Mouse (Mus musculus): ENCODE data around the gene Eras. TPM values are rescaled to one million over a fixed set of nuclear protein-coding genes. Genes with fewer than 3 reads are reported as not detected.
"Not testable (repeated sequence)": the region's sequence is repeated elsewhere in the genome, so short reads cannot be mapped to it uniquely, and the experiment has no call there.

The Eras gene
- polyA plus RNA-seq, 1 experiment from 2014 or later, result not detected

DNA sequence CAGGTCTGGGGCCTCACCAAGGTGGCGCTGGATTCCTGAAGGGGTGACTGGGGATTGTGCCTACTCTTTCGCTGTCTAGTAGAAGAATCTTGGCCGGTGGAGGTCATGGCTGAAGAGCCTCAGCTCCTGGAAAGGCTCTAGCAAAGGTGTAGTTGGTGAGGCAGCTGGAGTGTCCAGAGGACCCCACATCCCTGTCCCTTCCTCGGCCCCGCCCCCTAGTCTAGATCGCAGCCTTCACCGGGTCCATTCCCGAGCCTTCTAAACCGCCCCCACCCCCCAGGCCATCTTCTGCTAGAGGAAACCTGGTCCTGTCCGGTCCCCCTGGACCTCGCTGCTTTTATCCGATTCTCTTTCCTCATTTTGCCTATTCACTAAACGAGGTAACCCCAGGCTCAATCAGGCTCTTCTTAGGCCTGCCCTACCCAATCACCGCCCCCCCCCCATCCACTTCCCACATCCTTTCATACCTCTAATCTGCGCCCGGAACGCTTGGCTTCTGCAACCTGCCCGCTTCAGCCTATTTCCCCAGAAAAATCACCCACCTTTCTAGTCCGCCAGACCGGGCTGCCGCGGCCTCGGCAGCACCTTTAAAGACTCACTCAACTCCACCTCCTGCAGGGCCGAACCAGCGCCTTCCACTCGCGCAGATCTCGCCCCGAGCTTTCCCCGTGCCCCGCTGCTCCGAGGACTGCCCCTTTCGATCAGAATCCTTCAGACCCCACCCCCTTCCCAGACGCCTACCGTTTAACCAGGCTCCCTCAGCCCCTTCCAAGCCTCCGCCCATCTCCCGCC is 18.9 kb upstream of the Eras start, which contains the start of gene Hdac6:
Gene Hdac6, minus strand, starts transcription at position 782 of the 792 bp plus-strand sequence.
- ATAC-seq (ENCODE audit: borderline replicate concordance, extremely low read depth, low FRiP score, low TSS enrichment), result peak; percentile 28; the same call in 1 of the 2 replicates
- H3K4me2 ChIP-seq, result peak within 1 kb of the TSS; percentile 57
- peak within 1 kb of the TSS; percentile 53 for H3K4me3 ChIP-seq
- H3K27me3 ChIP-seq, result no peaks in the 10 kb centered on the region
- peak within 1 kb of the TSS; percentile 47 for H3K9ac ChIP-seq
- peak within 1 kb of the TSS; percentile 20; the same call in 1 of the 2 replicates for H3K27ac ChIP-seq
- 16% methylated on average over 32 of the region's 37 CpGs for WGBS
- no peaks in the 10 kb centered on the region; the same call in 1 of the 2 replicates for H3K36me3 ChIP-seq
- no peaks in the 10 kb centered on the region for H3K9me3 ChIP-seq
- H3K4me1 ChIP-seq, result no peaks in the 10 kb centered on the region

DNA sequence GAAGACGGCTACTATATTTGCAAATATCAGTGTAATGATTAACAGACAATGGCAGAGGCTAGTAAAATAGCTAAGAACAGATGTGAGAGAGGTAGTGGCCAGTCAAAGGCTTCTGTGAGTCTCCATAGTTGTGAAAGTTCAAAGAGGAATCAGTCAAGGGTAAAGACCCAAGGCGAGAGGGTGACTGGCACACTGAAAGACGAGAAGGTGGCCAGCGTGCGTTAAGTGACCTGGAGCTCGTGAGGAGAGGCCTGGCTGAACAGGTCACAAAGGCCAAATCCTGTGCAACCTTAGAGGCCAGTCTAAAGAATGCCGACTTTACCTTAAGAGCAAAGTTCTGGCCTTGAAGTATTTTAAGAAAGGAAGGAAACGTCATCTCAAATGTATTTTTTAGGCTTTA is 17.2 kb upstream of the Eras start:
- WGBS, result 69% methylated on average over 8 of the region's 8 CpGs
- H3K9ac ChIP-seq, result no peak overlapping the region
- no peak overlapping the region for H3K4me2 ChIP-seq
- H3K4me3 ChIP-seq, result no peak overlapping the region
- H3K4me1 ChIP-seq, result no peaks in the 10 kb centered on the region
- ATAC-seq (ENCODE audit: borderline replicate concordance, extremely low read depth, low FRiP score, low TSS enrichment), result no peak
- H3K9me3 ChIP-seq, result no peaks in the 10 kb centered on the region
- no peak overlapping the region for H3K27ac ChIP-seq
- no peaks in the 10 kb centered on the region; the same call in 1 of the 2 replicates for H3K36me3 ChIP-seq
- no peaks in the 10 kb centered on the region for H3K27me3 ChIP-seq

DNA sequence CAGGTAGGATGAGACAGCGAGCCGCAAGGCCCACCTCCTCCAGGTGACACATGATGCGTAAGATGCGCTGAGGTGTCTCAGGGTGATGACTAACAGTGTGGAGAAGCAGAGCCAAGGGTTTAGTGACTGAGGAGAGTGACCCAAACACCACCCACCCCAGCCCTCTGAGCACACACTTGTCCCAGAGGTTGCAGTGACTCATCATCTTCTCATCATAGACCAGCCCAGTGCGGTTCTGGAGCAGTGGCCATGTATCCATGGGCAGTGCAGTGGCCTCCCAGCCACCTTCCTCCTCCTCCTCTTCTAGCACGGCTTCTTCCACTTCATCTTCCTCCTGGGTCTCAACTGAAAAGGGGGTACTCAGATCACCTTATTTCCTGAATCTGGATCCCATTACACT is 9.3 kb upstream of the Eras start:
- Histone ChIP-seq H3K4me1 (no peaks in the 10 kb centered on the region), H3K27ac (no peak overlapping the region), H3K4me2 (no peak overlapping the region), H3K9me3 (no peaks in the 10 kb centered on the region), H3K27me3 (no peaks in the 10 kb centered on the region), H3K9ac (no peak overlapping the region), H3K36me3 (0 out of 2 replicates have a peak, but pooled peaks cover 2% of the 10 kb centered on the region), H3K4me3 (no peak overlapping the region)
- no peak for ATAC-seq (ENCODE audit: borderline replicate concordance, extremely low read depth, low FRiP score, low TSS enrichment)
- 87% methylated on average over 6 of the region's 6 CpGs for WGBS

DNA sequence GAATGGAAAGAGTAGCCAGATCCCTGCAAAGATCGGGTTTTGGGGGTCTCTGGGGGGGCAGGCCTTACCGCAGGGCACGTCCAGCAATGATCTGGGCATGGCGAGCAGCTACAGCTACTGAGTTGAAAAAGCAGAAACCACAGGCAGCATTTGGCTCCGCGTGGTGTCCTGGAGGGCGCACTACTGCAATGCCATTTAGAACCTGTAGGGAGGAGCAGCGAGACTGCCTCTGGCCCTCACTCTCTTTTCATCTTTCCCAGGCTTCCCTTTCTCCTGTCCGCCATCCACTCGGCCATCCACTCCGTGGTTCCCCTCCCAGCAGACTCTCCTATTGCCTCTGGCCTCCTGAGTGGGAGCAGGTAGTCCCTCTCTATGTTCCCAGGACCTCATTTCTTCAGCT is 8.5 kb upstream of the Eras start:
- H3K4me1 ChIP-seq, result no peaks in the 10 kb centered on the region
- H3K9me3 ChIP-seq, result no peaks in the 10 kb centered on the region
- no peak overlapping the region for H3K27ac ChIP-seq
- no peaks in the 10 kb centered on the region for H3K27me3 ChIP-seq
- H3K4me2 ChIP-seq, result no peak overlapping the region
- 0 out of 2 replicates have a peak, but pooled peaks cover 2% of the 10 kb centered on the region for H3K36me3 ChIP-seq
- no peak overlapping the region for H3K4me3 ChIP-seq
- no peak overlapping the region for H3K9ac ChIP-seq
- WGBS, result 51% methylated on average over 11 of the region's 11 CpGs
- ATAC-seq (ENCODE audit: borderline replicate concordance, extremely low read depth, low FRiP score, low TSS enrichment), result no peak

DNA sequence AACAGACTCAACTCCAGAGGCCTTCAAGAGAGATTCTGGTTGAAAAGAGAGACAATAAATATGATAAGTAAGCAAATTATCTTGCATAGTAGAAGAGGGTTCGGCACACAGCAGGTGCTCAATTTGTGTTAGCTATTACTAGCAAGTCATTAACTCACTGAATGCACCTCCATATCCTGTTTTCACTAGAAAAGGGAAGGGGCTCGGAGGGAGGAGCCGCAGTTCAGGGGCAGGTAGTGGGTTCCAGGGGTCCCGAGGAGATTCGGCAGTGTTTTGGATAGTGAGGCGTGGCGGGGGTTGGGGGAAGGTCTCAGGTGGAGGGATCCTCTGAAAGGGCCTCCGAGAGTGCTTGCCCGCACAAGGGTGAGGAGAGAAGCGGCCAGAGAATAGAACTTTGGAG is 1.3 kb downstream of the Eras start:
- no peak overlapping the region for H3K4me3 ChIP-seq
- ATAC-seq (ENCODE audit: borderline replicate concordance, extremely low read depth, low FRiP score, low TSS enrichment), result no peak
- no peak overlapping the region for H3K9ac ChIP-seq
- H3K36me3 ChIP-seq, result no peaks in the 10 kb centered on the region
- no peak overlapping the region for H3K4me2 ChIP-seq
- WGBS, result 17% methylated on average over 10 of the region's 10 CpGs
- no peak overlapping the region for H3K27ac ChIP-seq
- 0 out of 2 replicates have a peak, but pooled peaks cover 2% of the 10 kb centered on the region for H3K4me1 ChIP-seq
- peaks cover 53% of the 10 kb centered on the region for H3K27me3 ChIP-seq
- H3K9me3 ChIP-seq, result no peaks in the 10 kb centered on the region

DNA sequence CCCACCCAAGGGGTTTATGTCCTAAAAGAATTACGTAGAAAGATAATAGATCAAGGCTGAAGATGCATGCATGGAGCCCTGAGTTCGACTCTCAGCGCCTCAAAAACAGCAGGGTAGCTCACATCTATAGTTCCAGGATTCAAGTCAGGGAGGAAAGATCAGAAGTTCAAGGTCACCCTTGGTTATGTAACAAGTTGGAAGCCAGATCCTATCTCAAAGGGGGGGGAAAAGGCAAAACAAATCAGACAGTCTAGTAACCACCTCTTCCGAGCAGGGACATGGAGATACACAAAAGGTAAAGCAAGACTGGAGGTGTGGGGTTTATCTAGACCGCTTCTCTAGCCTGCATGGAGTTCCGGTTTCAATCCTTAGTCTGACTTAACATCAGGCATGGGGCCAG is 2.1 kb downstream of the Eras start:
- Histone ChIP-seq H3K4me1 (0 out of 2 replicates have a peak, but pooled peaks cover 5% of the 10 kb centered on the region), H3K27ac (no peak overlapping the region), H3K27me3 (peaks cover 62% of the 10 kb centered on the region), H3K9me3 (no peaks in the 10 kb centered on the region), H3K9ac (no peak overlapping the region), H3K36me3 (no peaks in the 10 kb centered on the region), H3K4me3 (no peak overlapping the region), H3K4me2 (no peak overlapping the region)
- no peak for ATAC-seq (ENCODE audit: borderline replicate concordance, extremely low read depth, low FRiP score, low TSS enrichment)
- 66% methylated on average over 6 of the region's 6 CpGs for whole genome bisulfite sequencing

DNA sequence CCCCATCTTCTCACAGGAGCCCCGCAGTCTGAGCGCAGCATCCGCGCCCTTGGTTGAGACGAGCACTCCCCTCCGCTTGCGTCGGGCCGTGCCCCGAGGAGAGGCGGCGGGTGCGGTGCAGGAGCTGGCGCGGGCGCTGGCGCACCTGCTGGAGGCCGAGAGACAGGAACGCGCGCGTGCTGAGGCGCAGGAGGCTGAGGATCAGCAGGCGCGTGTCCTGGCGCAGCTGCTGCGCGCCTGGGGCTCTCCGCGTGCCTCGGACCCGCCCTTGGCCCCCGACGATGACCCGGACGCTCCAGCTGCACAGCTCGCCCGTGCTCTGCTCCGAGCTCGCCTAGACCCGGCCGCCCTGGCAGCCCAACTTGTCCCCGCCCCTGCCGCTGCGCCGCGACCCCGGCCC is 6.4 kb downstream of the Eras start:
- 18% methylated on average over 29 of the region's 48 CpGs for WGBS
- ATAC-seq (ENCODE audit: borderline replicate concordance, extremely low read depth, low FRiP score, low TSS enrichment), result no peak
- Histone ChIP-seq H3K27ac (no peak overlapping the region), H3K9ac (no peak overlapping the region), H3K4me2 (peak overlapping the region; percentile 47), H3K27me3 (peaks cover 70% of the 10 kb centered on the region), H3K36me3 (no peaks in the 10 kb centered on the region), H3K4me1 (0 out of 2 replicates have a peak, but pooled peaks cover 5% of the 10 kb centered on the region), H3K4me3 (peak overlapping the region; percentile 18), H3K9me3 (no peaks in the 10 kb centered on the region)

DNA sequence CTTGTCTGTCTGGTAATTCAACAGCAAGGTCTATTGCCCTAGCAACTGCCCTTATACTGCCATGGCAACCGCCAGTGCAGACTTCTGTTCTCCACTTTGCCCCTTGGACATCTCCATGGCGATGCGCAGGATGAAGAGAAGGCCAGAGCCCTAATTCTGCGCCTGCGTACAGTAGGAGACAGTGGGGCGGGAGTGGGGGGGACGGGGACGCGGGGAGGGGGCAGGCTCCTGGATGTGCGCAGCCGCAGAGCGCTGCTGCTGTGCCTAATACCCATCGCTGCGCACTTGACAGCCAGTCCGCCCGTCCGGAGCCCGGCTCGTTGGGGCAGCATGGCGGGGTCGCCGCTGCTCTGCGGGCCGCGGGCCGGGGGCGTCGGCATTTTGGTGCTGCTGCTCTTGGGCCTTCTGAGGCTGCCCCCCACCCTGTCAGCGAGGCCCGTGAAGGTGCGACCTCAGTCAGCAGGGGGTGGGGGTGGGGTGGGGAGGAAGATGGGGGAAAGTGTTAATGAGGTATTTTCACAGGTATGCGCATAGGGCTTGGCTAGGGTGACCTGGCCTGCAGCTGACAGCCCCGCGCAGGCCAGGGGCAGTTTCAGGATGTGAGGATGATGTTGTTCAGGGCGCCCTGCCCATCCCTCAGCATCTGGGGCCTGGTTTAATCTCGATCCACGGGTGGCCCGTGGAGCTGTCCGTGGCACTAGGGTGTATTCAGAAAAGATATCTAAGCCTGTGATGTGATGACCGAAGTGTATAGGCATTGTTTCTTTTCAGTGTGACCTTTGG is 8.6 kb downstream of the Eras start, which contains the start of gene Pcsk1n:
Gene Pcsk1n, plus strand, starts transcription at position 222 of the 783 bp plus-strand sequence.
- H3K4me2 ChIP-seq, result 0 out of 2 replicates have a peak within 1 kb of the TSS, but pooled peaks have one; percentile 18

DNA sequence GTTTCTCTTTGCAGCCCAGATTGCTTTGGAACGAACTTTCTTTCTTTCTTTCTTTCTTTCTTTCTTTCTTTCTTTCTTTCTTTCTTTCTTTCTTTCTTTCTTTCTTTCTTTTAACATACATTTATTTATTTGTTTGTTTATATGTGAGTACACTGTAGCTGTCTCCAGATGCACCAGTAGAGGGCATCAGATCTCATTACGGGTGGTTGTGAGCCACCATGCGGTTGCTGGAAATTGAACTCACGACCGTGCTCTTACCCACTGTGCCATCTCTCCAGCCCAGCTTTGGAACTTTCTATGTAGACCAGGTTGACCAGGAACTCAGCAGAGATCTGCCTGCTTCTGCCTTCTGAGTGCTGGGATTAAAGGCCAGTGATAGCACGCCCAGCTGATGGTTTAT is 10.4 kb downstream of the Eras start:
- H3K4me1 ChIP-seq; ATAC-seq (ENCODE audit: borderline replicate concordance, extremely low read depth, low FRiP score, low TSS enrichment): not testable (repeated sequence)
- 73% methylated on average over 6 of the region's 6 CpGs for WGBS

More for the DNA sequence above, 8.6 kb downstream of the Eras start, which contains the start of gene Pcsk1n:
- H3K27me3 ChIP-seq, result peaks cover 54% of the 10 kb centered on the region
- no peaks in the 10 kb centered on the region for H3K36me3 ChIP-seq
- WGBS, result 14% methylated on average over 36 of the region's 40 CpGs
- no peak within 1 kb of the TSS for H3K9ac ChIP-seq
- H3K27ac ChIP-seq, result no peak within 1 kb of the TSS
- H3K4me3 ChIP-seq, result 0 out of 2 replicates have a peak within 1 kb of the TSS, but pooled peaks have one; percentile 7
- H3K4me1 ChIP-seq, result 0 out of 2 replicates have a peak, but pooled peaks cover 5% of the 10 kb centered on the region
- no peaks in the 10 kb centered on the region for H3K9me3 ChIP-seq
- ATAC-seq (ENCODE audit: borderline replicate concordance, extremely low read depth, low FRiP score, low TSS enrichment), result no peak; the same call in 1 of the 2 replicates

DNA sequence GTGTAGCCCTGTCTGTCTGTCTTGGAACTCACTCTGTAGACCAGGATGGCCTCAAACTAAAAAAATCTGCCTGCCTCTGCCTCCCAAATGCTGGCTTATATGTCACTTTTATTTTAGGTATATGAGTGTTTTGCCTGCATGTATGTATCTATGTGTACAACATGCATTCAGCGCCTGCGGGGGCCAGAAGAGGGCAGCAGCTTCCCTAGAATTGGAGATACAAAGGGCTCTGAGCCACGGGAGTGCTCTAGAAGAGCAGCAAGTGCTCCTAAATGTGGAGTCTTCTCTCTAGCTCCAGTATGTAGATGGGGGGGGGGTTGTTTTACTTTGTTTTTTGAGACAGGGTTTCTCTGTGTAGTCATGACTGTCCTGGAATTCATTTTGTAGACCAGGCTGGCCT is 12.7 kb downstream of the Eras start:
- H3K4me3 ChIP-seq; H3K4me1 ChIP-seq; H3K36me3 ChIP-seq; H3K27ac ChIP-seq; ATAC-seq (ENCODE audit: borderline replicate concordance, extremely low read depth, low FRiP score, low TSS enrichment); H3K9me3 ChIP-seq; H3K9ac ChIP-seq; H3K4me2 ChIP-seq: not testable (repeated sequence)
- peaks cover 15% of the 10 kb centered on the region for H3K27me3 ChIP-seq
- WGBS, result 22% methylated on average over 3 of the region's 3 CpGs

More for the DNA sequence above, 10.4 kb downstream of the Eras start:
- H3K9me3 ChIP-seq, H3K36me3 ChIP-seq, H3K9ac ChIP-seq, H3K4me3 ChIP-seq, H3K27ac ChIP-seq, H3K4me2 ChIP-seq: not testable (repeated sequence)
- peaks cover 38% of the 10 kb centered on the region for H3K27me3 ChIP-seq

DNA sequence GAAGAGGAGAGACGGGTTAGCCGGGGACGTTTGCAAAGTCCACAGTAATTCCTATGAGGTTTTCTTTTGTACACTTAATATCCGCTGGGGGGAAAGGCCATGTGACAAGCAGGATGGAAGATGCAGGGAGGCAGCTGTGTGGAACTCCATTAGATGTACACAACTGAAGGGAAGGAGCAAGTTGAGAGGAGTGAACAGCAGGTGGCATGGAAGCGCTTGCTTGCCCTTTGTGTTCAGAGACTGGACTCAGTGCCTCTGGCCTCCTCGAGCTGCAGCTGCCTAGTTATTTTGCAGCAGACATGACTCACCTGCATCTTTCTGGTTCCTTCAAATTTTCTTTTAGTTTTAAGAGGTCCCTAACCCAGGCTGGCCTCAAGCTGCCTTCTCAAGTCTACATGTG is 17.9 kb downstream of the Eras start:
- no peak for ATAC-seq (ENCODE audit: borderline replicate concordance, extremely low read depth, low FRiP score, low TSS enrichment)
- Histone ChIP-seq H3K27me3 (no peaks in the 10 kb centered on the region), H3K36me3 (0 out of 2 replicates have a peak, but pooled peaks cover 3% of the 10 kb centered on the region), H3K9me3 (no peaks in the 10 kb centered on the region), H3K4me2 (no peak overlapping the region), H3K27ac (no peak overlapping the region), H3K4me1 (no peaks in the 10 kb centered on the region), H3K4me3 (no peak overlapping the region), H3K9ac (no peak overlapping the region)
- 50% methylated on average over 6 of the region's 6 CpGs for WGBS
